Mouse (Mus musculus) thymus, postnatal 25 days (tissue): ENCODE data around the gene Ryr1.
"Not testable (repeated sequence)": the region's sequence is repeated elsewhere in the genome, so short reads cannot be mapped to it uniquely, and the experiment has no call there.

ENCODE experiments used
- DNase-seq: peaks from one replicate; pipeline ENCODE4 v3.0.0; 2022

The Ryr1 gene

GRCm38 (mm10) chr7:29075208-29075607 lies 49.8 kb downstream of the Ryr1 start:
- no peak for DNase-seq

DNA sequence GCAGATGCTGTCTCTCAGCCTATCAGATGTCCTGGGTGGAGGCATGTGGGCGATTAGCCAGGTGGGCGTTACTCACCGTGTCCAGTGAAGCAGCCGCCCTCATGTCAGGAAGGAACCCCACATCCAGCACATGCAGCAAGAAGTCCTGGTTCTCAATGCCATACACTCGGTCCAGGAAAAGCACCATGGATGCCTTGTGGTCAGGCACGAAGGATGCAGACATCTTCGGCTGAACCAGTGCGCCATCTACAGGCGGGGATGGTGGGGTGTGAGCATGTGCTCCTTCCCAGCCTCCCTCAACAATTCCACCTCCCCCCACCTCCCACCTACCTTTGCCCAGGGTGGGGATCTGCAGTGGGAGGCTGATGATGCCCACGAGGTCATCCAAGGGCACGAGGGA lies 52.3 kb downstream of the Ryr1 start:
- DNase-seq = peak; percentile 22

DNA sequence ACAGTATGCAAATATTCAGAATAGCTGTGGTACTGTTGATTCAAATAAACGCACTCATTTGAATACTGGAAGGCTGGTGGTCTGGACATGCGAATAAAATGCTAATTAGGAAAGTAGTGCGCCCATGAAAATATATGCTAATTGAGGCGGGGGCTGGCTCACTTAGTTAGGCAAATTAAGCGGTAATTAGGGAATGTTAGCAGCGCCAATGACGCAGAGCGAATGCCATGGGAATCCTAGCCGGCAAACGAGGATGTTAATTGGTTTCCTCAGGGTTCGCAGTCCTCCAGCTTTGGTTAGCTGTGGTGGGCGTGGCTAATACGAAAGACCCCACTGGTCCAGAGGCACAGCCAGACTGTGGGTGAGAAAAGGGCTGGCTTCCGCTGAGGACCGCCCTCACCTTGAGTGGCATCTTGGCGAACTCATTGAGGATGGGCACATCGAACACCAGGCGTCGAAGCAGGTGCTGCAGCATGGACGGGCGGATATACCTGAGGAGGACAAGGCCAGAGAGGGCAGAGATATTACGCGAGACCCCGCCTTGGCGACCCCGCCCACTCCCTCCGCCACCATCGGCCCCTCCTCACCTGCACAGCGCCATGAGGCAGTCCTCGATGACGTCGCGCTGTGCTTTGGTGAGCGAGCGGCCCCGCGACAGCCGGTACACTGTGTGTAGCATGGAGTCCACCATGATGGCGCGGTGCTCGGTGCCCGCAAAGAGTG lies 53.6 kb downstream of the Ryr1 start:
- no peak for DNase-seq

- no peak for DNase-seq
Measured at GRCm38 (mm10) chr7:29070364-29071168, 54.4 kb downstream of the Ryr1 start.

- no peak for DNase-seq
Measured at GRCm38 (mm10) chr7:29067758-29068157, 57.2 kb downstream of the Ryr1 start.

DNA sequence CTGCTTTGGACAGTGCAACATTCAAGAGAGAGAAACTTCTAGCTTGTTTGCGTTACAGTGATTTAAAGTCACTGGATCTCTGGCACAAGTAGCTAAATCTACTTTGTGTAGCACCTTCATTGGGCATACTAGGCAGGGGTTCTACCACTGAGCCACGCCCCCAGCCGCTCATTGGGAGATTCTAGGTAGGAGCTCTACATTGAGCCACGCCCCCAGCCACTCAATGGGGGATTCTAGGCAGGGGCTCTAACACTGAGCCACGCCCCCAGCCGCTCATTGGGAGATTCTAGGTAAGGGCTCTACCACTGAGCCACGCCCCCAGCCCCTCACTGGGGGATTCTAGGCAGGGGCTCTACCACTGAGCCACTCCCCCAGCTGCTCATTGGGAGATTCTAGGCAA lies 61.5 kb downstream of the Ryr1 start:
- not testable (repeated sequence) for DNase-seq

GRCm38 (mm10) chr7:29061522-29062037 lies 63.4 kb downstream of the Ryr1 start:
- no peak for DNase-seq

DNA sequence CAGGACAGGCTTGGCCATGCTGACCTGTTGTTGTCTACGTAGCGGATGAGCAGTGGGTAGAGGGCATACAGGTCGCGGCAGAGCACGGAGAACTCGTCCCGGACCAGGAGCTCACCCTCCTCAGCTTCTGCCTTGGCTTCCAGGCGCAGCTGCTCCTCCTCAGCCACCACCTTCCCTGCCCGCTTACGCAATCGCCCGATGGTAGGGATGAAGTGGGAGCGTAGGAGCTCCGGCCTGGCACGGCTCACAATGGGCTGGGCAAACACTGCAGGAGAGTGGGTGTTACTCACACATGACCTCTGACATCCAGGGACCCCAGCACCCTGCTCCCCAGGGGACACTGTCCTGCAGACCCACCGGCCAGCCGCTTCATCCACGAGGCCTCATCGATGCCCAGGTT lies 65.5 kb downstream of the Ryr1 start:
- DNase-seq = no peak

- no peak for DNase-seq
Measured at GRCm38 (mm10) chr7:29052821-29053220, 72.2 kb downstream of the Ryr1 start.

GRCm38 (mm10) chr7:29050797-29051196 lies 74.2 kb downstream of the Ryr1 start:
- peak; percentile 40 for DNase-seq

- DNase-seq = peak; percentile 39
Measured at GRCm38 (mm10) chr7:29048615-29049014, 76.4 kb downstream of the Ryr1 start.

DNA sequence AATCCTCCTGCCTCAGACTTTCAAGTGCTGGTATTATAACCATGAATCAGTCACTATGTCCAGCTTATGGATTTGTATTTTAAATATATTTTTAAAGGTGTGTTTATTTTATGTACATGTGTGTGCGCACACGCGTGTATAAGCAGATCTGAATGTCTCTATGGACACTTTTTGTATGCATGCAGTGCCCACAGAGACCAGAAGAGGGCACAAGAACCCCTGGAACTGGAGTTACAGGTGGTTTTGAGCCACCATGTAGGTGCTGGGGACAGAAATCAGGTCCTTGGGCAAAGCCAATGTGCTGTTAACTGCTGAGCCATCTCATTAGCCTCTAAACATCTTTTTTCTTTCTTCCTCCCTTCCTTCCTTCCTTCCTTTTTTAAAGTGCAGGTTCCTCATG lies 76.9 kb downstream of the Ryr1 start:
- no peak for DNase-seq

- DNase-seq = no peak
Measured at GRCm38 (mm10) chr7:29046533-29046932, 78.4 kb downstream of the Ryr1 start.

DNA sequence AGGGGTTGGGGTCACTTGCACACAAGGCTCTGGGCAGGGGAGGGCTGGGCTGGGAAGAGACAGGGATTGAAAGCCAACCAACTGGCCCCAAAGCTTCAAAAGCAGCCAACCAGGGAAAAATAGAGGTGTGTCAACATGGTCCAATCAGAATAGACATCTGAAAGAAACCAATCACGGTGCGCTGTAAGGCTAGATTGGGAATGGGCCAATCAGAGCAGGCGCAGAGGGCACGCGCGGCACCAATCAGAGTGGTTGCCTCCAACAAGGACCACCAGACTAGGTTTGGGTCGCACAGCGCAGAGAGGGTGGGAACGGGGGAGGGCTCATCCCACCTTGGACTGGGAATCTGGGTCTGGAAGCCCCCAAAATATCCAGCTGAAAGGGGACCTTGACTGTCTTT lies 80.7 kb downstream of the Ryr1 start:
- no peak for DNase-seq

- no peak for DNase-seq
Measured at GRCm38 (mm10) chr7:29043674-29044057, 81.3 kb downstream of the Ryr1 start.

GRCm38 (mm10) chr7:29043016-29043673 lies 81.8 kb downstream of the Ryr1 start:
- no peak for DNase-seq

GRCm38 (mm10) chr7:29041194-29041593 lies 83.8 kb downstream of the Ryr1 start:
- DNase-seq = no peak

DNA sequence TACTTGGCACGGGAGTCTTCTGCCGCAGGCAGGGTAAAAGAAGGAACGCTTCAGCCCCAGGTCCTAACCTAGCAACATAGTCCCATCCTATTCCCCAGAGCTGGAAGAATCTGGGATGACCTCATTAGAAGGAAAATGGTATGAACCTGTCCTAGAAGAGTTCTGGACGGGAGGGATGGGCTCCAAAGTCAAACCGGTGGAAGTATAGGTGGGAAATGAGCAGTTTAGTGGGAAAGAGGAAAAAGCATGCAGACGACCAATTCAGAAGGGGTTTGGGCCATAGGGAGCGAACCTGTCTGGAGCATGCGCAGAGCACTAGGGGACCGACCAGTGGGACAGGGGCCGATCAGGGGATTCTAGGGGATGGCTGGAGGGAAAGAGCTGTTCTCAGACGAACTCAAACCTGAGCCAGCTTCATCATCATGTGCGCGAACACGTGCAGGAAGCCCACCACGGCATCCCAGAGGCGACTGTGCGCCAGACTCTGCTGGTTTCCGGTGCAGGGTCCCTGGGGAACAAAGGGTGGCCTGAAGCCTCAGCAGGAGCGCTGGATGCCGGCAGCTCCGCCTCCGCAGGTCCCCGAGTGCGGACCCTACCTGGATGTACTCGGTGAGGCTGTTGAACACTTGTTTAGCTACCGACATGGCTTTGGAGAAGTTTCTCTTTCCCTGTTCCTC lies 84.9 kb downstream of the Ryr1 start:
- peak; percentile 50 for DNase-seq

DNA sequence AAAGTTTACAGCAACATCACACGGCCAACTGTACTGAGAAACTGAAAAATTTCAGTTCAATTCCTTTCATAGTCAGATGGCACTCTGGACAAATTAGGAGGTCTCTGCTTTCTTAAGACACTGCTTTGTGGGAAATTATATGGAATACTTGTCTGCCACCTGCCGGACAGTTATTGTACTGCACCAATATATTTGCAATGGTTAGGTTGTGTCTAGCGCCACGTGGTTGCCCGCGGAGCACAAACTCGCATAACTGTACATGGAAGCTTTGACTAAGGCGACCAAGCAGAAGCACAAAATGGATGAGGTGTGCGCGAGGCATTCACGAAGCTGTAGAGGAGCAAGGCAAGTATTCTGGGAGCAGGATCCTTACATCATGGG lies 85.4 kb downstream of the Ryr1 start:
- DNase-seq = peak; percentile 91

DNA sequence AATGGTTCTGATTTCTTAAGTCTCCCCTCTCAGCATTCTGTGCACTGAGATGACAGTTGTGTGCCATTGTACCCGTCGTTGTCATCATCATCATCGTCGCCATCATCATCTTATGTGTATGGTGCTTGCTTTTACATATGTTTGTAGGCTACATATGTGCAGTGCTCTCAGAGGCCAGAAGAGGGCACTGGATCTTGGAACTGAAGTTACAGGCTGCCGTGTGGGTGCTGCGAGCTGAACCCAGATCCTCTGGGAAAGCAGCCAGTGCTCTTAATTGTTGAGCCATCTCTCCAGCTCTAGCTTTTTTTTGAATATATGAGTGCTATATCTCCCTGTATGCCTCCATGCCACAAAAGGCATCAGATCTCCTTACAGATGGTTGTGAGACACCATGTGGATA lies 87.7 kb downstream of the Ryr1 start:
- no peak for DNase-seq

DNA sequence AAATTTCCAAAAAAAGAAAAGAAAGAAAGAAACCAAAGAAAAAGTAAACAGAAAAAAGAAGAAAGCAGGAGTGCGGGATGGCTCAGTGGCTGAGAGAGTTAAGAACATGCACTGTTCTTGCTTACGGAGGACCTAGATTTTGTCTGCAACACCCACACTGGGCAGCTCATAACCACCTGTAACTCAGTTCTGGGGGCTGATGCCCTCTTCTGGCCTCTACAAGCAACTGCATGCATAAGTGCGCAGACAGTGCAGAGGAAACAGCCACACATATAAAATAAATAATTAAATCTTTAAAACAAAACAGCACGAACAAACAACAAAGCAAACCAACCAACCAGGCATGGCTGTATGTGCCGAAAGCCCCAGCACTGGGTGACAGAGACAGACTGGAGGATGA lies 92.3 kb downstream of the Ryr1 start:
- DNase-seq = no peak

DNA sequence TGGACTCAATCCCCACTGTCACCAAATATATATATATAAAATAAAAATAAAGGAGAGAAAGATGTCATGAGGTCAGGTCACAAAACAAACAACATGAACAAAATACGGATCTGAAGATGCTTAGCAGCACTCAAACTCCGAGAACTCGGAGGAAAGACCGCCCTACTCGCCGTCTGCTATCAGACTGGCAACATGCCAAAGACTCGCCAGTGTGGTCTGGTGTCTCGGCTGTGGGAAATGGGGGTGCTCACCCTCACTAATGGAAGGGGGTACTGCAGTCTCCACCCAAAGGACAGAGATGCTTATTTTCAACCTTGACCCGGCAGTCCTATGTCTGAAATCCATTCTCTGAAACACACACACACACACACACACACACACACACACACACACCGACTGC lies 93.3 kb downstream of the Ryr1 start:
- no peak for DNase-seq
